Mouse (Mus musculus): ENCODE measurements around the gene Tas2r131. TPM values are rescaled to one million over a fixed set of nuclear protein-coding genes. Genes with fewer than 3 reads are reported as not detected.
"Not testable (repeated sequence)": the region's sequence is repeated elsewhere in the genome, so short reads cannot be mapped to it uniquely, and the experiment has no call there.

Tas2r131 gene
- polyA plus RNA-seq (2015; fragmentation: Nextera tagmentation; extraction: Ambion mirVana) = not detected in 2 replicates

DNA sequence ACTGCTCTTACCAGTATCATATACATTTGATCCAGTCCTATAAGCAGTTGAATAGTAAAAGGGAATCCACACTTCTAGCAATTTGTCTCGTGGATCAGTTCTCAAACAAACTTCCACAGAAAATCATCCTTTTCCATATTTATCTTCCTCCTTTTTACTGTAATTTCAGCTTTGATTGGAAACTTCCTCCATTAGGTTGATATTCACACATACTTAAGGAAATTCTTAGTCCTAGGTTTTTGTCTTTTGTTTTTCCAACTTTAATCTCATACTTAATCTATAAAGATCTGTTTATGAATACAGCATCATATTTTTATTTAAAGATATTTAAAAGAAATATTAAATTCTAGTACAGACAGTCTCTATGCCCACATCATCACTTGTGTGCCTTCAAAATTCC, at the start of gene Tas2r131:
Gene Tas2r131 (minus strand): TSS at position 101 of the 400 bp plus-strand sequence.
- TF ChIP-seq EP300 (IDR thresholded peaks at IDR 0.05; ENCODE audit: low read depth) = no peak
- no peak for TF ChIP-seq CTCF (IDR thresholded peaks at IDR 0.05; ENCODE audit: low read depth)
- WGBS (ENCODE audit: insufficient replicate concordance) = 57% methylated on average over 1 of the region's 1 CpGs
- Histone ChIP-seq H3K36me3 (replicated peaks; ENCODE audit: insufficient read depth, low read length) (no peaks in the 10 kb centered on the region), H3K4me3 (ENCODE audit: low read depth, low read length) (no peak within 1 kb of the TSS), H3K27ac (ENCODE audit: low read depth) (no peak within 1 kb of the TSS), H3K4me2 (ENCODE audit: low read depth, low read length) (no peak within 1 kb of the TSS), H3K27me3 (ENCODE audit: insufficient read depth, low read length) (no peaks in the 10 kb centered on the region), H3K4me1 (ENCODE audit: insufficient read depth) (no peaks in the 10 kb centered on the region), H3K9me3 (ENCODE audit: low read length) (no peaks in the 10 kb centered on the region), H3K9ac (replicated peaks) (no peak within 1 kb of the TSS)
- DNase-seq (no peak), ATAC-seq (no peak)

DNA sequence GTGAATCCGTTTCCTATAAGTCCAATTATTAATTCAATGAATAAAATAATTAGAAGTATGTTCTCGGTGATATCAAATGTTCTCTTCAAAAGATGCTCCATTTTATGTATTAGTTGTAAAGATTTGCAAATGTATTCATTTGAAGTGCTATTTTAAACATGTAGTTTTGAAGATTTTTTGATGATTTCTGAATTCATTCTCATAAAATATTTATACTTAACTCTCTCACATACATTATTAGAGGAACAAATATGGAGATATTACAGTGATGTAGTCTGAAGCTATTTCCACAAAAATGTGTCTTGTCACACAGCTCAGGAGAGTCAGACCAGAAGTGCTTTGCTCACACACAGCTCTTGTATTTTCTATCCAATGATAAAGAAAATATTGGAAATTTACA, 23.1 kb upstream of the Tas2r131 start, which contains the start of gene Tas2r109:
Gene Tas2r109 (minus strand): TSS at position 101 of the 400 bp plus-strand sequence.
- Histone ChIP-seq H3K4me1 (ENCODE audit: insufficient read depth) (no peaks in the 10 kb centered on the region), H3K27me3 (ENCODE audit: insufficient read depth, low read length) (no peaks in the 10 kb centered on the region), H3K4me3 (ENCODE audit: low read depth, low read length) (no peak within 1 kb of the TSS), H3K27ac (ENCODE audit: low read depth) (no peak within 1 kb of the TSS), H3K9me3 (ENCODE audit: low read length) (no peaks in the 10 kb centered on the region), H3K9ac (replicated peaks) (no peak within 1 kb of the TSS), H3K4me2 (ENCODE audit: low read depth, low read length) (no peak within 1 kb of the TSS), H3K36me3 (replicated peaks; ENCODE audit: insufficient read depth, low read length) (no peaks in the 10 kb centered on the region)
- DNase-seq = no peak
- TF ChIP-seq CTCF (IDR thresholded peaks at IDR 0.05; ENCODE audit: low read depth) = no peak
- TF ChIP-seq EP300 (IDR thresholded peaks at IDR 0.05; ENCODE audit: low read depth) = no peak
- no peak for ATAC-seq
- 61% methylated on average over 2 of the region's 2 CpGs for WGBS (ENCODE audit: insufficient replicate concordance)

DNA sequence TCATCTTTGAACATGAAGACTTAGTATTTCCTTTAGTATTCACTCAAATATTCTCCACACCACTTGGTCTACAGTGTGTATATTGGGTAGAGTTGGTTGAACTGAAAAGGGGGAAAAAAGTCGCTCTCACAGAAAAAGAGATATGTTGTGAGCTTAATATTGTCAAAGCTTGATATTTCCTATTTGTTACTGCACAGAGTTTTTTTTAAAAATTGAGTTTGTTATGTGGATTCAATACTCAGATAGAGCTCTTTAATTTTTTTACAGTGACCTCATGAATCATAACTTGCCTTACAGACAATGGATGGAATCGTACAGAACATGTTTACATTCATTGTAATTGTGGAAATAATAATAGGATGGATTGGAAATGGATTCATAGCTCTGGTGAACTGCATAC, 6.9 kb downstream of the Tas2r131 start, which contains the start of gene Tas2r129:
Gene Tas2r129 (plus strand): TSS at position 301 of the 400 bp plus-strand sequence.
- Histone ChIP-seq H3K36me3 (replicated peaks; ENCODE audit: insufficient read depth, low read length) (no peaks in the 10 kb centered on the region), H3K4me2 (ENCODE audit: low read depth, low read length) (no peak within 1 kb of the TSS), H3K9me3 (ENCODE audit: low read length) (no peaks in the 10 kb centered on the region), H3K27me3 (ENCODE audit: insufficient read depth, low read length) (no peaks in the 10 kb centered on the region), H3K4me3 (ENCODE audit: low read depth, low read length) (no peak within 1 kb of the TSS), H3K9ac (replicated peaks) (no peak within 1 kb of the TSS), H3K4me1 (ENCODE audit: insufficient read depth) (no peaks in the 10 kb centered on the region), H3K27ac (ENCODE audit: low read depth) (no peak within 1 kb of the TSS)
- WGBS (ENCODE audit: insufficient replicate concordance) = 70% methylated on average over 2 of the region's 2 CpGs
- ATAC-seq (no peak), DNase-seq (no peak)
- TF ChIP-seq EP300 (IDR thresholded peaks at IDR 0.05; ENCODE audit: low read depth) = no peak
- no peak for TF ChIP-seq CTCF (IDR thresholded peaks at IDR 0.05; ENCODE audit: low read depth)

DNA sequence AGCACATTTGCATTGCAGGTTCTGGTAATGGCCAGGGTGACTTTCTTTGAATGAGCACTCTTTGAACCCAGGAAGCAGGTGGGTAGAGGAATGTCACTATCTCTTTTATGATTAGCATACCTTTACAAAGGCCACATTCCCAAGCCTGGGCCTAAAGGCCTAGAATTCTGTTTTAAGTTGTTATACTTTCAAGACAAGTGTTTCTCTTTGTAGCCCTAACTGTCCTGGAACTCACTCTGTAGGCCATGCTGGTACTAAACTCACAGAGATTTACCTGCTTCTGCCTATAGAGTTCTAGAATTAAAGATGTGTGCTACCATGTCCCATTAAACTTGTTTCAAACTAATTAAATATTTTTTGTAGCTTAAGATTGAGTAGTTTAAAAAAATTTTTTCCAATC, 16.3 kb downstream of the Tas2r131 start:
- H3K27ac ChIP-seq (ENCODE audit: low read depth); ATAC-seq; H3K9ac ChIP-seq (replicated peaks); H3K4me2 ChIP-seq (ENCODE audit: low read depth, low read length); DNase-seq; H3K4me3 ChIP-seq (ENCODE audit: low read depth, low read length); H3K36me3 ChIP-seq (replicated peaks; ENCODE audit: insufficient read depth, low read length); H3K27me3 ChIP-seq (ENCODE audit: insufficient read depth, low read length); H3K4me1 ChIP-seq (ENCODE audit: insufficient read depth); H3K9me3 ChIP-seq (ENCODE audit: low read length): not testable (repeated sequence)

DNA sequence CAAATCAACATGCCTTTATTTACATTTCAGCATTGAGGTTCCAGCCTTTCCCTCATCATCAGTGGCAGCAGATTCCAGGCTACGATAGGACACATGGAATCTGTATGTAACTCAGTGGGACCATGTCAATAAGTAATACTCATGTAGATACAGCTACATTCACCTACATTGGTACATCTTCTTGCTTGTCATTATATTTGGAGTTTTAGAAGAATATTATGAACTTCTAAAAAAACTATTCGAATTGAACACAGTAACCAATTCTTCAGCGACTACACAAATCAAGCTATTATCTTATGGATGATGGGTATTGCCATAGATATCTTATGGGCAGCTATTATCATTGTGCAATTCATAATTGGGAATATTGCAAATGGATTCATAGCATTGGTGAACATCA, 48.4 kb downstream of the Tas2r131 start, which contains the start of gene Tas2r125:
Gene Tas2r125 (plus strand): TSS at position 301 of the 400 bp plus-strand sequence.
- ATAC-seq (no peak), DNase-seq (no peak)
- Histone ChIP-seq H3K4me3 (ENCODE audit: low read depth, low read length) (no peak within 1 kb of the TSS), H3K9ac (replicated peaks) (no peak within 1 kb of the TSS), H3K4me2 (ENCODE audit: low read depth, low read length) (no peak within 1 kb of the TSS), H3K27ac (ENCODE audit: low read depth) (no peak within 1 kb of the TSS), H3K27me3 (ENCODE audit: insufficient read depth, low read length) (no peaks in the 10 kb centered on the region), H3K36me3 (replicated peaks; ENCODE audit: insufficient read depth, low read length) (no peaks in the 10 kb centered on the region), H3K9me3 (ENCODE audit: low read length) (no peaks in the 10 kb centered on the region), H3K4me1 (ENCODE audit: insufficient read depth) (no peaks in the 10 kb centered on the region)
- TF ChIP-seq CTCF (IDR thresholded peaks at IDR 0.05; ENCODE audit: low read depth) = no peak
- no peak for TF ChIP-seq EP300 (IDR thresholded peaks at IDR 0.05; ENCODE audit: low read depth)
- WGBS (ENCODE audit: insufficient replicate concordance) = 75% methylated on average over 3 of the region's 3 CpGs

Other genes with a start within 250 kb of the Tas2r131 start
- gene Tas2r122, start 246.0 kb downstream of the Tas2r131 start, polyA plus RNA-seq (2015; fragmentation: Nextera tagmentation; extraction: Ambion mirVana) = not detected in 2 replicates
- not detected in 2 replicates for gene Tas2r115, start 219.9 kb downstream of the Tas2r131 start, polyA plus RNA-seq (2015; fragmentation: Nextera tagmentation; extraction: Ambion mirVana)
- not detected in 2 replicates for gene Tas2r124, start 203.2 kb downstream of the Tas2r131 start, polyA plus RNA-seq (2015; fragmentation: Nextera tagmentation; extraction: Ambion mirVana)
- gene Tas2r102, start 195.8 kb downstream of the Tas2r131 start, polyA plus RNA-seq (2015; fragmentation: Nextera tagmentation; extraction: Ambion mirVana) = not detected in 2 replicates
- not detected in 2 replicates for gene Tas2r136, start 179.8 kb downstream of the Tas2r131 start, polyA plus RNA-seq (2015; fragmentation: Nextera tagmentation; extraction: Ambion mirVana)
- not detected in 2 replicates for gene Tas2r117, start 155.1 kb downstream of the Tas2r131 start, polyA plus RNA-seq (2015; fragmentation: Nextera tagmentation; extraction: Ambion mirVana)
- not detected in 2 replicates for gene Tas2r123, start 110.8 kb downstream of the Tas2r131 start, polyA plus RNA-seq (2015; fragmentation: Nextera tagmentation; extraction: Ambion mirVana)
- not detected in 2 replicates for gene Tas2r116, start 102.5 kb downstream of the Tas2r131 start, polyA plus RNA-seq (2015; fragmentation: Nextera tagmentation; extraction: Ambion mirVana)
- not detected in 2 replicates for gene Tas2r110, start 89.9 kb downstream of the Tas2r131 start, polyA plus RNA-seq (2015; fragmentation: Nextera tagmentation; extraction: Ambion mirVana)
- gene Tas2r113, start 64.9 kb downstream of the Tas2r131 start, polyA plus RNA-seq (2015; fragmentation: Nextera tagmentation; extraction: Ambion mirVana) = not detected in 2 replicates
- not detected in 2 replicates for gene Tas2r125, start 48.3 kb downstream of the Tas2r131 start, polyA plus RNA-seq (2015; fragmentation: Nextera tagmentation; extraction: Ambion mirVana)
- gene Tas2r129, start 6.8 kb downstream of the Tas2r131 start, polyA plus RNA-seq (2015; fragmentation: Nextera tagmentation; extraction: Ambion mirVana) = not detected in 2 replicates
- gene Tas2r109, start 23.0 kb upstream of the Tas2r131 start, polyA plus RNA-seq (2015; fragmentation: Nextera tagmentation; extraction: Ambion mirVana) = not detected in 2 replicates
- not detected in 2 replicates for gene Tas2r103, start 79.2 kb upstream of the Tas2r131 start, polyA plus RNA-seq (2015; fragmentation: Nextera tagmentation; extraction: Ambion mirVana)
- gene Tas2r140, start 97.9 kb upstream of the Tas2r131 start, polyA plus RNA-seq (2015; fragmentation: Nextera tagmentation; extraction: Ambion mirVana) = not detected in 2 replicates
- gene Smim10l1, start 147.0 kb upstream of the Tas2r131 start, polyA plus RNA-seq (2015; fragmentation: Nextera tagmentation; extraction: Ambion mirVana) = 64.7 and 72.4 TPM in 2 replicates

All from liver, postnatal 0 days (tissue).